Mouse (Mus musculus) heart, adult 11 months (tissue): Measurements from ENCODE around the gene Olfr31.

Experiments
- DNase-seq: peaks from one replicate; pipeline ENCODE4 v3.0.0; 2022

Olfr31 gene

DNA sequence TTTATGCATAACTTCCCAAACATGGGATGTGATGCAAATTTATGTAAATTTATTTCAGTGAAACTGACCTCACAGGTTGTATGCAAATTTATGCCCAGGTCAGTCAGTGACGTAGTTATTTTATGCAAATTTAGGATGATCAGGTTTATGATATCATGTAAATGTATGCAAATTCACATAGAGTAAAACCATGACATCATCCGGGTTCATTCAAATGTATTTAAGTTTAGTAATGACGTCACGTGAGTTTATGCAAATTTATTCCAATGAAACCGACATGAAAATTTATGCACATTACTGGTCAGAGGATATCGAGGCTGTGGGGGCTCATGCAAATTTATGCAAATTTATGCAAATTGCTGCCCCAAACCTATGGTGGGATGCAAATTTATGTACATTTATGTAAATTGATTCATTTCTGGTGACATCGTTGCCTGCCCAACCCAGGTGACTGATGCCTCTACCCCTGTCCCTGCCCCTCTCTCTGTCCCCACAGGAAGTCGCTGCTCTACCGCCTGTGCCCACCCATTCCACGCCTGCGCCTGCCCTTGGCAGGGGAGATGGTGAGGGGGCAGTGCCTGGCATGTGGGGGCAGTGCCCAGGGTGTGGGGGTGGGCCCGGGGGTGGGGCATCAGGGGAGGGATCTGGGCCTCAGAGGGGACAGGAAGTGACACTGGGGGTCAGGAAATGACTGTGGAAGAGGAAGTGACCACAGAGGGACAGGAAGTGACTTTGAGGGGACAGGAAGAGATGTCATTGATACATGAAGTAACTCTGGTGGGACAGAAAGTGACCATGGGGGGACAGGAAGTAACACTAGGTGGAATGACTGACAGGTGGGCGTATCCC is 32.1 kb downstream of the Olfr31 start:
- peak; percentile 86 for DNase-seq

DNA sequence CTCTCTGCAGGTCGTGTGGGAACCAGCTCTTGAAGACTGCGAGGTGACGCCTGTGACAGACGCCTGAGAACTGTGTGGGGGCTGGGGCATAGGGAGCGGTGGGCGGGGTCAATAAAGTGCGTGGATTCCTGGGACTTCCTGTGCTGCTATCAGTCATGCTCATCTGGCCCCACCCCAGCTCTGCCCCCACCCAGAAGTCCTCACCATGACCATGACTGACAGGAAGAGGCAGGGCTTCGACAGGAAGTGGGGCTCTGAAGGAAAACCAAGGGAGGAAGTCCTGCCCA is 32.7 kb downstream of the Olfr31 start:
- peak; percentile 63 for DNase-seq
